Comparison of ENCODE assay signal across 8 mouse cellular contexts in the genomic region with DNA sequence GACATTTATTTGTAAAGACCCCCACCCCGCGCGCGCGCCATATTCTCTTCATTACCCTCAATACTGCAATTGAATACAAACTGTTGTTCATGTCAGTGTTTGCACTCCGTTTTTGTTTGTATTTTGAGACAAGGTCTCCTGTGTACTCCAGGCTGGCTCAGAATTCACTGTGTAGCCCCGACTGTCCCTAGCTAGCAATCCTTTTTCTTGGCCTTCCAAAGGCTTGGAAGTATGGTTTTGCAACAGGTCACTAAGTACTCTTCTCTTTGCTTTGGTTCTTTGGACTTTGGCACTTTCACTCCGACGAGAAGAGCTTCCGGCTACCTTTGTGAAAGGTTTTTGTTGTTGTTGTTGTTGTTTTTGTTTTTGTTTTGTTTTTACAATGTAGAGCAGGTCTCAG. TPM values are rescaled to one million over a fixed set of nuclear protein-coding genes. Genes with fewer than 3 reads are reported as not detected.
A peak's percentile ranks its signal among the peaks of the same experiment; 100 is the strongest.
DNase-seq lines count a peak whose midpoint lies in the region; ATAC-seq and TF ChIP-seq lines count a peak whose summit lies in the region.

No protein-coding gene starts in this region.

- H3K4me1 ChIP-seq in lung, adult 2 months (ENCODE audit: control insufficient read depth, insufficient read depth, low read length), result peaks cover 6% of the 10 kb centered on the region
- peaks cover 16% of the 10 kb centered on the region for H3K4me1 ChIP-seq in hindbrain, embryonic 13.5 days (replicated peaks)
- H3K4me1 ChIP-seq in liver, embryonic 13.5 days (replicated peaks), result peaks cover 24% of the 10 kb centered on the region

- TF ChIP-seq CTCF in lung, adult 2 months (IDR thresholded peaks at IDR 0.05; ENCODE audit: insufficient read depth, low read length), result no peak

- H3K27me3 ChIP-seq in hindbrain, embryonic 13.5 days, result no peaks in the 10 kb centered on the region
- H3K27me3 ChIP-seq in liver, embryonic 13.5 days, result no peaks in the 10 kb centered on the region

- peak overlapping the region; percentile 83 for H3K9ac ChIP-seq in hindbrain, embryonic 13.5 days
- H3K9ac ChIP-seq in liver, embryonic 13.5 days, result peak overlapping the region; percentile 90

- H3K9me3 ChIP-seq in hindbrain, embryonic 13.5 days, result no peaks in the 10 kb centered on the region
- no peaks in the 10 kb centered on the region for H3K9me3 ChIP-seq in liver, embryonic 13.5 days (replicated peaks)

- peak overlapping the region; percentile 73 for H3K4me2 ChIP-seq in hindbrain, embryonic 13.5 days
- H3K4me2 ChIP-seq in liver, embryonic 13.5 days, result peak overlapping the region; percentile 90

- H3K4me3 ChIP-seq in lung, adult 2 months (replicated peaks; ENCODE audit: extremely low read depth, low read depth, low read length), result peak overlapping the region; percentile 97
- H3K4me3 ChIP-seq in hindbrain, embryonic 13.5 days, result peak overlapping the region; percentile 94
- peak overlapping the region; percentile 82 for H3K4me3 ChIP-seq in liver, embryonic 13.5 days (replicated peaks)

- no peaks in the 10 kb centered on the region for H3K36me3 ChIP-seq in hindbrain, embryonic 13.5 days
- H3K36me3 ChIP-seq in liver, embryonic 13.5 days, result no peaks in the 10 kb centered on the region

- ATAC-seq in hindbrain, embryonic 13.5 days (ENCODE audit: low FRiP score), result no peak
- ATAC-seq in liver, embryonic 13.5 days (ENCODE audit: low read depth), result no peak

- 23% methylated on average over 10 of the region's 10 CpGs for WGBS in lung, adult 2 months
- 28% methylated on average over 10 of the region's 10 CpGs for WGBS in hindbrain, embryonic 13.5 days
- 20% methylated on average over 10 of the region's 10 CpGs for WGBS in liver, embryonic 13.5 days (ENCODE audit: insufficient replicate concordance)

- no peak for DNase-seq in lung, adult 2 months
- DNase-seq in lung, adult 18-20 months, result no peak
- peak; percentile 13 for DNase-seq in c-Kit-positive CD71-positive TER-119-negative erythroid progenitor cells, embryonic 14.5 days (ENCODE audit: low read depth)
- peak; percentile 2 for DNase-seq in liver, embryonic 13.5 days
- no peak for DNase-seq in T-cell, adult 2 months (ENCODE audit: low spot score)
- no peak for DNase-seq in layer of hippocampus, adult 18-20 months (ENCODE audit: low spot score in 2 of 2)
- DNase-seq in cerebellum, adult 18-20 months, result no peak

- TF ChIP-seq POLR2A in lung, adult 2 months (IDR thresholded peaks at IDR 0.05; ENCODE audit: borderline replicate concordance, extremely low read depth, low read depth, low read length), result no peak

- no peak overlapping the region for H3K27ac ChIP-seq in hindbrain, embryonic 13.5 days
- peak overlapping the region; percentile 89; the same call in 1 of the 2 replicates for H3K27ac ChIP-seq in liver, embryonic 13.5 days

RNA-seq across cellular contexts. Expression of a gene that starts 1.2 kb away (rescaled TPM):
- 17.6 and 28.2 TPM in 2 replicates for polyA plus RNA-seq in lung, adult 2 months (2012; rRNA removed)
- polyA plus RNA-seq in hindbrain, embryonic 13.5 days (2015; fragmentation: Nextera tagmentation; extraction: Ambion mirVana), result 39.4 and 42.6 TPM in 2 replicates
- polyA plus RNA-seq in liver, embryonic 13.5 days (2015; fragmentation: Nextera tagmentation; extraction: Ambion mirVana), result 43.1 and 51.3 TPM in 2 replicates
- total RNA-seq in layer of hippocampus, adult 18-20 months (2021), result 10 to 100 TPM; 25.6 to 31.4 TPM

RNA-seq across cellular contexts. Expression of a gene that starts 1.2 kb away (rescaled TPM):
- polyA plus RNA-seq in lung, adult 2 months (2012; rRNA removed), result 6.9 and 9.0 TPM in 2 replicates
- 27.2 and 30.0 TPM in 2 replicates for polyA plus RNA-seq in hindbrain, embryonic 13.5 days (2015; fragmentation: Nextera tagmentation; extraction: Ambion mirVana)
- polyA plus RNA-seq in liver, embryonic 13.5 days (2015; fragmentation: Nextera tagmentation; extraction: Ambion mirVana), result 20.1 and 21.9 TPM in 2 replicates
- total RNA-seq in layer of hippocampus, adult 18-20 months (2021), result 10 to 100 TPM; 19.0 to 20.4 TPM

Comparison
In these comparisons a context has a peak if more than half of its experiments do, and no peak if none do; other contexts are left out.
1. DNase-seq: peak in c-Kit-positive CD71-positive TER-119-negative erythroid progenitor cells, embryonic 14.5 days (single experiment) and liver, embryonic 13.5 days (single experiment); none in lung, adult 2 months (single experiment), lung, adult 18-20 months (0 of 2), T-cell, adult 2 months (single experiment), layer of hippocampus, adult 18-20 months (0 of 2) and cerebellum, adult 18-20 months (0 of 2).
2. Peak in every context shown above with its lines, with median percentiles within 50 percentile points of each other: H3K4me3 ChIP-seq.